Mouse (Mus musculus): ENCODE results near the gene Rasgrp3. TPM values are rescaled to one million over a fixed set of nuclear protein-coding genes. Genes with fewer than 3 reads are reported as not detected.

Gene Rasgrp3
- 11.4 and 11.5 TPM in 2 replicates for polyA plus RNA-seq (2014; fragmentation: Nextera tagmentation; extraction: Ambion mirVana)

DNA sequence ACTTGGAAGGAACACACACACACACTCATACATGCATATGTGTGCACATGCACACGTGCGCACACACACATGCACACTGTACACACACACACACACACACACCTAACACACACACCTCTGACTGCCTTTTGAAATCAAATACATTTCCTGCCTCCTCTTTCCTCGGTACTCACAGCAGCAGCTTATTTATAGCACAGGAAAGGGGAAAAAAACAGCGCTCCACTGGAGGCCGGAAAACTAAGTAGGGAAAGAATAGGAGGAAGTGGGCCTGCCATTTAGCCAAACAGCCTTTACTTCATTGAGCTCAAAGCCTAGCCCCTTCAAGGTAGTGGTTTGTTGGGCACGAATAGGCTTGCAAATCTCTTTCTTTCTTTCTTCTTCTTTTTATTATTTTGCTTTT lies at the start of gene Rasgrp3:
TSS of gene Rasgrp3 (plus strand) at position 298 of the 400 bp plus-strand sequence.
- Histone ChIP-seq H3K9ac (replicated peaks; ENCODE audit: low read length) (no peak within 1 kb of the TSS), H3K9me3 (replicated peaks; ENCODE audit: control insufficient read depth, low read length) (no peaks in the 10 kb centered on the region), H3K36me3 (replicated peaks; ENCODE audit: control insufficient read depth, insufficient read depth, low read depth, low read length) (no peaks in the 10 kb centered on the region), H3K4me2 (ENCODE audit: low read depth, low read length) (no peak within 1 kb of the TSS), H3K4me3 (ENCODE audit: low read depth, low read length) (no peak within 1 kb of the TSS), H3K27ac (replicated peaks; ENCODE audit: low read depth, low read length) (no peak within 1 kb of the TSS), H3K4me1 (ENCODE audit: control insufficient read depth, insufficient read depth, low read length) (no peaks in the 10 kb centered on the region), H3K27me3 (ENCODE audit: control insufficient read depth, insufficient read depth, low read length) (no peaks in the 10 kb centered on the region)
- ATAC-seq (replicated peaks; ENCODE audit: insufficient number of reproducible peaks, low FRiP score, low TSS enrichment, low read depth), result no peak
- DNase-seq (ENCODE audit: low spot score), result no peak
- 64% methylated on average over 6 of the region's 6 CpGs for WGBS

- Histone ChIP-seq H3K9ac (replicated peaks; ENCODE audit: low read length) (no peak overlapping the region), H3K9me3 (replicated peaks; ENCODE audit: control insufficient read depth, low read length) (no peaks in the 10 kb centered on the region), H3K4me2 (ENCODE audit: low read depth, low read length) (no peak overlapping the region), H3K36me3 (replicated peaks; ENCODE audit: control insufficient read depth, insufficient read depth, low read depth, low read length) (no peaks in the 10 kb centered on the region), H3K4me3 (ENCODE audit: low read depth, low read length) (no peak overlapping the region), H3K27me3 (ENCODE audit: control insufficient read depth, insufficient read depth, low read length) (no peaks in the 10 kb centered on the region), H3K27ac (replicated peaks; ENCODE audit: low read depth, low read length) (no peak overlapping the region), H3K4me1 (ENCODE audit: control insufficient read depth, insufficient read depth, low read length) (no peaks in the 10 kb centered on the region)
- WGBS, result 89% methylated on average over 4 of the region's 4 CpGs
- ATAC-seq (replicated peaks; ENCODE audit: insufficient number of reproducible peaks, low FRiP score, low TSS enrichment, low read depth), result no peak
- no peak for DNase-seq (ENCODE audit: low spot score)
Measured at GRCm38 (mm10) chr17:75388402-75388801, 47.3 kb upstream of the Rasgrp3 start.

GRCm38 (mm10) chr17:75390142-75390541 lies 45.6 kb upstream of the Rasgrp3 start:
- H3K9ac ChIP-seq (replicated peaks; ENCODE audit: low read length), result no peak overlapping the region
- 95% methylated on average over 10 of the region's 10 CpGs for WGBS
- no peaks in the 10 kb centered on the region for H3K9me3 ChIP-seq (replicated peaks; ENCODE audit: control insufficient read depth, low read length)
- H3K4me2 ChIP-seq (ENCODE audit: low read depth, low read length), result no peak overlapping the region
- no peak overlapping the region for H3K4me3 ChIP-seq (ENCODE audit: low read depth, low read length)
- DNase-seq (ENCODE audit: low spot score) (no peak), ATAC-seq (replicated peaks; ENCODE audit: insufficient number of reproducible peaks, low FRiP score, low TSS enrichment, low read depth) (no peak)
- no peaks in the 10 kb centered on the region for H3K27me3 ChIP-seq (ENCODE audit: control insufficient read depth, insufficient read depth, low read length)
- no peaks in the 10 kb centered on the region for H3K36me3 ChIP-seq (replicated peaks; ENCODE audit: control insufficient read depth, insufficient read depth, low read depth, low read length)
- H3K4me1 ChIP-seq (ENCODE audit: control insufficient read depth, insufficient read depth, low read length), result no peaks in the 10 kb centered on the region
- no peak overlapping the region for H3K27ac ChIP-seq (replicated peaks; ENCODE audit: low read depth, low read length)

DNA sequence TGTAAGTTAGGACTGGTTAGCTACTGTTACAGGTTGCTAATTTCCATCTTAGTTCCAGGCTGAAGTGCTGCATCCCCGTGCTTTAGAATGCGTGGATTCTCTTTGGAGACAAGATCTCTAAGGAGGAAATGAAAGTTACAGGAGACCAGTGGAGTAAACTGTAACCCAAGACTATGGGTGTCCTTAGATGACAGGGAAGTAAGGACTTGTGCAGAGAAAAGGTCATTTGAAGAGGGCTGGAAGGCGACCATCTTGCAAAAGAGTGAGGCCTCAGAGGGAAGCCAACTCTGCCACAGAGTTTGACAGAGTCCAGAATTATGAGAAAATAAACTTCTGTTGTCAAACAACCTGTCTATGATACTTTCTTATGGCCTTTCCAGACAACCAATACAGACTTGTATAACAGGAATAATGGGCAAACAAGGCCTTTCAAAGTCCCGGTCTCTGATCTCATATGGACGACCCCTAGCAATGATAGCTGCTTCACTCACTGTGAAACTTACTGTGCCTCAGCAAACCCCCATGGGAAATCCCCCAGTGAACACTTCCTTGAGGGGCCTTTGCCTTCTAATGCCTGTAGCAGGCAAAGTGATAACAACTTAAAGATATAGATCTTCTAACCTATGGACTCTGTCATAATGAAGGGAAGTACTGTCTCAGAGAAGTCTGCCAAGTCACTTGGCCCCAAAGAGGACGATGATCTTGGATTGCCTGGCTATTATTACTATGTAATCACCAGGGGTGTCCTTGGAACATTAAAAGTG lies 44.1 kb upstream of the Rasgrp3 start:
- Histone ChIP-seq H3K4me3 (ENCODE audit: low read depth, low read length) (no peak overlapping the region), H3K4me2 (ENCODE audit: low read depth, low read length) (no peak overlapping the region), H3K36me3 (replicated peaks; ENCODE audit: control insufficient read depth, insufficient read depth, low read depth, low read length) (no peaks in the 10 kb centered on the region), H3K9ac (replicated peaks; ENCODE audit: low read length) (no peak overlapping the region), H3K4me1 (ENCODE audit: control insufficient read depth, insufficient read depth, low read length) (no peaks in the 10 kb centered on the region), H3K27ac (replicated peaks; ENCODE audit: low read depth, low read length) (no peak overlapping the region), H3K27me3 (ENCODE audit: control insufficient read depth, insufficient read depth, low read length) (no peaks in the 10 kb centered on the region), H3K9me3 (replicated peaks; ENCODE audit: control insufficient read depth, low read length) (no peaks in the 10 kb centered on the region)
- DNase-seq (ENCODE audit: low spot score), result no peak
- ATAC-seq (replicated peaks; ENCODE audit: insufficient number of reproducible peaks, low FRiP score, low TSS enrichment, low read depth), result no peak
- 90% methylated on average over 6 of the region's 6 CpGs for WGBS

GRCm38 (mm10) chr17:75406405-75406804 lies 29.3 kb upstream of the Rasgrp3 start:
- H3K4me2 ChIP-seq (ENCODE audit: low read depth, low read length), result no peak overlapping the region
- no peaks in the 10 kb centered on the region for H3K36me3 ChIP-seq (replicated peaks; ENCODE audit: control insufficient read depth, insufficient read depth, low read depth, low read length)
- no peaks in the 10 kb centered on the region for H3K27me3 ChIP-seq (ENCODE audit: control insufficient read depth, insufficient read depth, low read length)
- no peak for ATAC-seq (replicated peaks; ENCODE audit: insufficient number of reproducible peaks, low FRiP score, low TSS enrichment, low read depth)
- H3K27ac ChIP-seq (replicated peaks; ENCODE audit: low read depth, low read length), result no peak overlapping the region
- H3K4me3 ChIP-seq (ENCODE audit: low read depth, low read length), result no peak overlapping the region
- no peak overlapping the region for H3K9ac ChIP-seq (replicated peaks; ENCODE audit: low read length)
- no peaks in the 10 kb centered on the region for H3K4me1 ChIP-seq (ENCODE audit: control insufficient read depth, insufficient read depth, low read length)
- no peak for DNase-seq (ENCODE audit: low spot score)
- 64% methylated on average over 4 of the region's 4 CpGs for WGBS
- H3K9me3 ChIP-seq (replicated peaks; ENCODE audit: control insufficient read depth, low read length), result no peaks in the 10 kb centered on the region

- ATAC-seq (replicated peaks; ENCODE audit: insufficient number of reproducible peaks, low FRiP score, low TSS enrichment, low read depth) (no peak), DNase-seq (ENCODE audit: low spot score) (no peak)
Measured at GRCm38 (mm10) chr17:75416861-75417260, 18.8 kb upstream of the Rasgrp3 start.

GRCm38 (mm10) chr17:75434152-75434551 lies 1.5 kb upstream of the Rasgrp3 start:
- H3K27ac ChIP-seq (replicated peaks; ENCODE audit: low read depth, low read length), result no peak overlapping the region
- no peak overlapping the region for H3K4me2 ChIP-seq (ENCODE audit: low read depth, low read length)
- no peak overlapping the region for H3K9ac ChIP-seq (replicated peaks; ENCODE audit: low read length)
- no peak for DNase-seq (ENCODE audit: low spot score)
- no peaks in the 10 kb centered on the region for H3K4me1 ChIP-seq (ENCODE audit: control insufficient read depth, insufficient read depth, low read length)
- H3K27me3 ChIP-seq (ENCODE audit: control insufficient read depth, insufficient read depth, low read length), result no peaks in the 10 kb centered on the region
- H3K36me3 ChIP-seq (replicated peaks; ENCODE audit: control insufficient read depth, insufficient read depth, low read depth, low read length), result no peaks in the 10 kb centered on the region
- no peak for ATAC-seq (replicated peaks; ENCODE audit: insufficient number of reproducible peaks, low FRiP score, low TSS enrichment, low read depth)
- H3K9me3 ChIP-seq (replicated peaks; ENCODE audit: control insufficient read depth, low read length), result no peaks in the 10 kb centered on the region
- H3K4me3 ChIP-seq (ENCODE audit: low read depth, low read length), result no peak overlapping the region
- WGBS, result 86% methylated on average over 2 of the region's 2 CpGs

More at GRCm38 (mm10) chr17:75416861-75417260, 18.8 kb upstream of the Rasgrp3 start:
- no peak overlapping the region for H3K9ac ChIP-seq (replicated peaks; ENCODE audit: low read length)
- no peak overlapping the region for H3K27ac ChIP-seq (replicated peaks; ENCODE audit: low read depth, low read length)
- H3K36me3 ChIP-seq (replicated peaks; ENCODE audit: control insufficient read depth, insufficient read depth, low read depth, low read length), result no peaks in the 10 kb centered on the region
- WGBS, result 80% methylated on average over 3 of the region's 3 CpGs
- H3K4me3 ChIP-seq (ENCODE audit: low read depth, low read length), result no peak overlapping the region
- H3K9me3 ChIP-seq (replicated peaks; ENCODE audit: control insufficient read depth, low read length), result no peaks in the 10 kb centered on the region
- no peaks in the 10 kb centered on the region for H3K4me1 ChIP-seq (ENCODE audit: control insufficient read depth, insufficient read depth, low read length)
- H3K27me3 ChIP-seq (ENCODE audit: control insufficient read depth, insufficient read depth, low read length), result no peaks in the 10 kb centered on the region
- H3K4me2 ChIP-seq (ENCODE audit: low read depth, low read length), result no peak overlapping the region

DNA sequence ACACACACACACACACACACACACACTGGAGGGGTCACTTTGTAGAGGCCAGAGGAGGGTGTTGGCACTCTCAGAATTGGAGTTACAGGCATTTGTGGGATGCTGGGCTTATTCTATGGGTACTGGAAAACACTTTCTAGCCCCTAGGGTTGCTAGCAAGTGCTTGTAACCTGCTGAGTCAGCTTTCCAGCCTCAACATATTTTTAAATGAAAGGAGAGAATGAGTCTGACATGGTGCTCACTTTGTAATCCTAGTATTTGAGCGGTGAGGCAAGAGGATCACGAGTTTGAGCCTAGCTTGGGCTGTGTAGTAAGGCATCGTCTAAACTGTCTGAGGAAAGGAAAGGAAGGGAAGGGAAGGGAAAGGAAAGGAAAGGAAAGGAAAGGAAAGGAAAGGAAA lies 825 bp upstream of the Rasgrp3 start:
- ATAC-seq (replicated peaks; ENCODE audit: insufficient number of reproducible peaks, low FRiP score, low TSS enrichment, low read depth), result no peak
- DNase-seq (ENCODE audit: low spot score), result no peak
- Histone ChIP-seq H3K36me3 (replicated peaks; ENCODE audit: control insufficient read depth, insufficient read depth, low read depth, low read length) (no peaks in the 10 kb centered on the region), H3K4me1 (ENCODE audit: control insufficient read depth, insufficient read depth, low read length) (no peaks in the 10 kb centered on the region), H3K4me2 (ENCODE audit: low read depth, low read length) (no peak overlapping the region), H3K27ac (replicated peaks; ENCODE audit: low read depth, low read length) (no peak overlapping the region), H3K9ac (replicated peaks; ENCODE audit: low read length) (no peak overlapping the region), H3K9me3 (replicated peaks; ENCODE audit: control insufficient read depth, low read length) (no peaks in the 10 kb centered on the region), H3K27me3 (ENCODE audit: control insufficient read depth, insufficient read depth, low read length) (no peaks in the 10 kb centered on the region), H3K4me3 (ENCODE audit: low read depth, low read length) (no peak overlapping the region)
- 68% methylated on average over 3 of the region's 3 CpGs for WGBS

Measured in embryonic facial prominence, embryonic 11.5 days (tissue).